Mouse (Mus musculus) left cerebral cortex, postnatal 36 days (tissue): ENCODE data around the gene Hmgcr. TPM values are rescaled to one million over a fixed set of nuclear protein-coding genes. Genes with fewer than 3 reads are reported as not detected.
A peak's percentile ranks its signal among the peaks of the same experiment; 100 is the strongest.

Experiments
- DNase-seq, 2 experiments: peaks; one replicate each; pipeline ENCODE4 v3.0.0; 2021 to 2022; ENCODE audit warnings: low spot score in 2 of 2, mixed read lengths in 1 of 2
- intact Hi-C: fragments of 180-260 bp; cut with DNase I; formaldehyde crosslinking; loops from one replicate; pipeline ENCODE4 v1.15.1; 2025
- total RNA-seq, 2 experiments: library from RNA; stranded (reverse); gene quantifications; 2 replicates each; pipeline ENCODE4 v1.2.3; 2021

The Hmgcr gene
- total RNA-seq, result 100 to 1,000 TPM; 137 to 160 TPM

DNA sequence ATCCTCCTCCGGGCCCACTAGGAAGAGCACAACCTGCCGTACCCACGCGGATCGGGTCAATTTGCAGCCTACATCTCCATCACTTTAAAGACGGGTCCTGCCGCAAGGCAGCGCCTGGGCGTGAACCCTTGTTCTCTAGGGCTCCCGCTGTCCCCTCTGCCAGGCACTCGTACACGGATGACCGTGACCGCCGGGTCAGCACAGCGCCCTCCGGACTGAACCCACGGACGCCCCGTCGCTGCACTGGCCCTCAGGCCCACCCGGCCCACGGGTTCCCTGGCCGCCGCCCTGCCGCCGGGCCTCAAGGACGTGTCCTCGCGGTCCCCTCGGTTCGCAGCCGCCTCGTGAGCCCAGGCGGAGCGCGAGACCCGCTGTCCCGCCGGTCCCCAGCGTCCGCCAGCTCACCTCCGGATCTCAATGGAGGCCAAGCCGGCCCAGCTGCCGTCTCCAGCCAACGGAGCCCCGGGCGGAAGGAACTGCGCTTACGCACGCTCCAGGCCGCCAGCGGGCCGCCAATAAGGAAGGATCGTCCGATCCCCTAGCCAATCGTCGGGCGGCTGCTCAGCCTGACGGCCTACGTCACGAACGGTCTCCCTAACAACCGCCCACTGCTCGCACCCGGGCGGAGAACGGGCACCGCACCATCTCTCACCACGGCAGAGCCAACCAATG is at the start of gene Hmgcr:
Hmgcr (minus strand) TSS at position 531 of the 672 bp plus-strand sequence.
- intact Hi-C loops, result no loop called here
- peak; percentile 99 for DNase-seq

DNA sequence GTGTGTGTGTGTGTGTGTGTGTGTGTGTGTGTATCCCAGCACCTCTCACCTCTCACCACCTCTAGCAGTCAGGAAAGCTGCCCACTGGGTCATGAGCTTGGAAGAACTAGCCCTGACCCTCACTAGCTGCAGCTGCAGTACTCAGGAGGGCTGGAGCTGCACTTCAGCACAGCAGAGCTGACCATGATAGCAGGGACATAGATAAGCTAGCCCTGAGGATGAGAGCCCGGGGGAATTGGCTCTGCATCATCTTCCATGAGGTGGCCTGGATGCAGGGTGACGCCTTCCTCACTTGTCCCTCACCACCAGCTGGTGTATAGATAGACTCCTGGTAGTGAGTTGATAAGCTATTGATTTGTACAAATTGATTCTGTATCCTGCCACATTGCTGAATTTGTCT is 49.3 kb upstream of the Hmgcr start:
- intact Hi-C loops, result no loop called here
- DNase-seq, result no peak

DNA sequence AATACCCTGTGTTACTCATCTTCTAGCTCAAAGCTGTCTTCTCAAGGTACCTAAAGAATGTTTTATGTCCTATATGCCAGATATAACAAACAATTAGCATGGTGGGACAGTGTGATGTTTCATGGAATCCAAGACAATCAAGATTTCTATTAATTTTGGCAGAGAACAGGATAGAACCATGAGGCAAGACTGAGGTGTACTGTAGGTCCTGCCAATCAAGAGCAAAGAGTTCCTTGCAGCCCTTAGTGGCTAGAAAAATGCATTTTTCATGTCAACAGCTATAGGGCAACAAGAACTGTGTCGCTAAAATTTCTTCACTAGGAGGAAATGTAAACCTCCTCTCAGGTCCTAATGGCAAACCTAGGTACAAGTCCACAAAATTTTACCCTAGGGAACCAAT is 47.1 kb upstream of the Hmgcr start:
- DNase-seq, result no peak
- intact Hi-C loops, result no loop called here

DNA sequence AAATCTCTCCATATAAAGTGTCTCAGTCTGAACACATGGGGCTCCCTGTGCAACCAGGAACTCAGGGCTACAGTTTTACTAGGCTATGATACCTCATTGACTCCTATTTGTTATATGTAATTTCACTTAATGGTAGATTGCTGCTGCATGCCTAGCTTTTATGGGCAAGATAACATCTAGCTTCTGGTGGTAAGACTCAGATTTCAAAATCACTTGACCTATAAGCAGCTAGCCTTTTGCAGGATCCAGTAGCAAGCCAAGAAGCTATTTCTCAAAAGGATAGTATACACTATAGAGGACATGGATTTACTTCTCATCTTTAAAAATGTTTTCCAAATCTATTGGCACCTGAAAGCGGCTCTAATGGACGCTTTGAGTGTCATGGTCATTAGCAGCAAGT is 45.6 kb upstream of the Hmgcr start:
- intact Hi-C loops, result no loop called here
- no peak for DNase-seq

DNA sequence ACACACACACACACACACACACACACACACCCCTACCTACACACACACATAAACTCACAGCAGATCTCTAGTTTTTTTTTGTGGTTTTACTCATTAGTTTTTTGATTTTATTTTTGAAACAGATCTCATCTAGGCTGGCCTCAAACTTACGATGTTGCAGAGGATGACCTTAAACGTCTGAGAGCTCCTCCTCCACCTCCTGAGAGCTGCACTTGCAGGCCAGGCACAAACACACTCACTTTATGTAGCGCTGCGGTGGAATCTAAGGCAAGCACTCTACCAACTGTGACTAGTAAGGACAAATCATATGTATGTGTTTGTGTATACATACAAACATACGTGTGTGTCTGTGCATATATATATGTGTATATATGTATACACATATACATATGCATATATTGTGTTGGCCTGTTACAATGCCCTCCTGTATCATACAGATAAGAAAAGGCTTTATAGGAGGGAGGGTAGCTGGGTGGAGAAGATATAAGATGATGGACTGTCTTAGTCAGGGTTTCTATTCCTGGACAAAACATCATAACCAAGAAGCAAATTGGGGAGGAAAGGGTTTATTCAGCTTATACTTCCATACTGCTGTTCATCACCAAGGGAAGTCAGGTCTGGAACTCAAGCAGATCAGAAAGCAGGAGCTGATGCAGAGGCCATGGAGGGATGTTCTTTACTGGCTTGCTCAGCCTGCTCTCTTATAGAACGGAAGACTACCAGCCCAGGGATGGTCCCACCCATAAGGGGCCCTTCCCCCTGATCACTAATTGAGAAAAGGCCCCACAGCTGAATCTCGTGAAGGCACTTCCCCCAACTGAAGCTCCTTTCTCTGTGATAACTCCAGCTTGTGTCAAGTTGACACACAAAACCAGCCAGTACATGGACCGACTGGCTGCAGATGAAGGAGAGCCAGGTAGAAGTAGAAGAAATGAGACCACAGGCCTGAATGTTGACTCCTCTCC is 38.8 kb upstream of the Hmgcr start:
- intact Hi-C loops, result no loop called here
- no peak for DNase-seq

DNA sequence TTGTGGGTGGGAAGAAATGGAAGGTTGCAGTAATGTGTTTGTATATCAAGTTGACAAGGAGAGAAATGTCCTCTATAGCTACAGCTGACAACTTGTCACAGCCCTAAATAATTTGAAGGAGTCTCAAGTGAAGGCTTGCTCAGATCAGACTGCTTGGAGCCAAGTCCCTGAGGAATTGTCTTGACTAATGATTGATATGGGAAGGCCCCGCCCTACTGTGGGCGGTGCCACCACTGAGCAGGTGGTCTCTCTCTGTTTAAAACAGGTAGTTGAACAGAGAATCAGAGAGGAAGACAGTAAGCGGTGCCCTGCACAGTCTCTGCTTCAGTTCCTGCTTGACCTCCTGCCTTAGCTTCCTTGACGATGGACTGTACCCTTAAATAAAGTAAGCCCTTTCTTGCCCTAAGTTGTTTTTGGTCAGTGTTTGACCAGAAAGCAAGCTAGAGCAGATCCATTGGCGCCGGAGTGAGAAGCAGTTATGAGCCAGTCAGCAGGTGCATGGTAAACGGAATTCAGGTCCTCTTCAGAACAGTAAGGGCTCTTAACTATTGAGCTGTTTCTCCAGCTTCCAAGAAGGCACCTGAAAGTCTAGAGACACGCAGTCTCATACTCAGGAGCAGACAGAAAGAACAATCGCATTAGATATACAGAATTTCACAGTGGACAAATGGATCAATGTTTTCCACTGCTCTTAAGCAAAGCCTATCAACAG is 32.0 kb upstream of the Hmgcr start:
- intact Hi-C loops, result no loop called here
- DNase-seq, result no peak

DNA sequence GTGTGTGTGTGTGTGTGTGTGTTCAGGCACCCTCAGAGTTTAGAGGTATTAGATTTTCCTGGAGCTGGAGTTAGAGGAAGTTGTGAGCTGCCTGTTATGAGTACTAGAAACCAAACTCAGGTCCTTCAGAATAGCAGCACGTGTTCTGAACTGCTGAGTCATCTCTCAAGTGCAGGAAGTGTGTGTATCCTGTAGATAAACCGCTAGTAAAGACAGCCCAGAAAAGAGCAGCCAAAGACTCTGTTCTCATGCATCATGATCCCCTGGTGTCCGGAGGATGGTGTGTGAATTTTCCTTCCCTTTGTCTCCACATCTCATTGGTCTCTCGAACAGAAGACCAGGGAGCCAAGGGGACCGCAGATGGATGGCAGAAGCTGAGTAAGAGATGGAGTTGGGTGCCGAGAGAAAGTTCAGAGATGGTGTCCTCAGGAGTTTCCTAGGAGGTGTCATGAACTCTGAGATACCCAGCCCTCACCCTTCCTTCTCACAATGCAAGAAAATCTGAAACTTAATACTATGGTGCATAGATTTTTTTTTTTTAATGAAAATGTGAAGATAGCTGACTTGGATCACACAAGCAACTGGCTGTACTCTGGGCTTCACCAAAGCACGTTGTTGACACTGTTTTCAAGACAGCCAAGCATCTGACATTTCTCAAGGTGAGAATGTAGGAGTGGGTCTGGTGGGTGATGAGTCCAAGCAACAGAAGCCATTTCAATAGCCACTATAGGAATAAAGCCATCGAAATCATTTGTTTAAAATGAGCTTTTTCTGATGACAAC is 27.3 kb upstream of the Hmgcr start:
- intact Hi-C loops, result no loop called here
- no peak for DNase-seq

DNA sequence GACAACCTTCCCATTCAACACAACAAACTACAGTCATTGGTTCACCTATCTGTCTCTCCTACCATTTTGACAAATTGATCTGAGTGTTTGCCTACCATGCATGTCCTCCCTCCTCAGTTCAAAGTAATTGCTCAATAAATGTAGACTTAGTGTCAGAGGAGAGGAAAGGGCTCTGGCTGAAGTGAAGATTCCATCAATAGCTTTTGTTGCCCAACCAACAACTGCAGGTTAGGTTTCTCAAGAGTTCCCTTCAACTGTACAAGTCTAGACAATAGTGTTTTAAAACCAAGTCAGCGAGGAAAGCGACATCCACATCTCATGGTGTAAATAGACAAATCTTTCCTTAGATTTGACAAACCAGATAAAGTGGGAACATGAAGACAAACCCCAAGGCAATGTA is 24.7 kb upstream of the Hmgcr start:
- intact Hi-C loops, result no loop called here
- no peak for DNase-seq

DNA sequence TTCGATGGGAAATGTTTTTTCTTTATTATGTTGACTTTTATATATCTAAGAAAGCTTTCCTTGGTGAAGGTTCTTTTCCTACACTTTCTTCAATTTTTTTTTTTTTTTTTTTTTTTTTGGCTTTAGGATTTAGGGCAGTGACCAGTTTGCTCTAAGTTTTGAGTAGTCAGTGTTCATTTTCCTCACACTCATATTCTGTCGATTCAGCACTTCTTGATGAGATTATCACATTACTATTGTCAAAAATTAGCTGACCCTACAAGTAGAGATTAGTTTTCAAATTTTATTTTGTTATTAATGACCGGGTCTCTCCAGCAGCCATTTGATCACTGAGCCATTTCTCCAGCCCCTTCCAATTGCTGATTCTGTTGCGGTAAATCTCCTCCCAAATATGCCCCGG is 19.2 kb upstream of the Hmgcr start:
- intact Hi-C loops, result no loop called here
- DNase-seq, result no peak

DNA sequence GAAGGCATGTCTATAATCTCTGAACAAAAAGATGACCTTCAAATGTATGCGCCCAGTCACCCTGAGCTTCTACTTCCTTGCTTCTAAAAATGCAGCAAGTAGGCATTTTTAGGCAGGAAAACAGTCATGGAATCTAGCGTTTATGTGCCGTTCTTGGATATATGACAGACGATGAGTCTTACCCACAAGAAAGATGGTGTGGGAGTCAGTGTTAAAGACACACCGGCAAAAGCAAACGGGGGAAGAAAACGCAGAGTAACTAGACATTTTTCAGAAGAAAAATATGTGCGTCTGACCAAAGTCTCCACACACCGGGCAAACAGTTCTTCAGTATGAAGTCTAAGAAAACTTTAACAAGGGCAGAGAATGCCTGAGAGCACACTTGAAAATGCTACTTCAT is 16.5 kb upstream of the Hmgcr start:
- intact Hi-C loops, result no loop called here
- peak; percentile 11 to 27 for DNase-seq

DNA sequence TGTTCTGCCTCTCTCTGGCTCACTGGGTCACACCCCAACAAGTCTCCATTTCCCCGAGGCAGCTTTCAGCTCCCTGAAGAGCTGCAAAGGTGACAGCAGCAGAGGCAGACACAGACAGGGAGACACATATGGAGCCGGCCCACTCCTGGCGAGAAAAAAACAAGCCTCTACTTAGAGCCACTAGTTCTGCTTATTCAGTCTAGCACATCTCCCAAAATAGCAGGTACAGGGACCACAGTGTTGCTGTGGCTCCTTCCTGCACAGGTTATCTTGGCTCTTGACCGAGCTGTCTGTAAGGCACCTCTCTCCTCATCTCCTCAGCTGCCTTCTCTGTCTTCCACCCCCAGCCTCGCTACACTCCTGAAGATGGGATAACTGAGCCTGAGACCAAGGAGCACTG is 14.0 kb upstream of the Hmgcr start:
- DNase-seq, result peak; percentile 43 to 54
- intact Hi-C loops, result no loop called here

DNA sequence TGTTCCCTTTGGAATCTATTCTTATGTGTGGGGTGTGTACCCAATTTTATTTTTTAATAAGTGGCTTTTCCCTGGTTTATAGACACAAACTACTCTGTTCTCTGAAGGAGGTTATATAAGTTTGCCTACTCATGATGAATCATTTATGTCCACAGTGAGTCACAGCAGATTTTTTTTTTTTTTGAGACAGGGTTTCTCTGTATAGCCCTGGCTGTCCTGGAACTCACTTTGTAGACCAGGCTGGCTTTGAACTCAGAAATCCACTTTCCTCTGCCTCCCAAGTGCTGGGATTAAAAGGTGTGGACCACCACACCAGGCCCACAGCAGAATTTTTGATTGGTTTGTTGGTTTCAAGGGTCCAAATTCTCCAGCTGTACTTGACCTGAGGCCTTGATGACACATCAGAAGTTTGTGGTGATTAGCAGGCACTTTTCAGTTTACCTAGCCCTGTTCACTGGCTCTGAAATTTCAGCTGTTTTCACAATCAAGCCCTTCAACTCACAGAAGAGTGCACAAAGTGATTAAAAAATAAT is 10.4 kb upstream of the Hmgcr start:
- intact Hi-C loops, result no loop called here
- no peak for DNase-seq

DNA sequence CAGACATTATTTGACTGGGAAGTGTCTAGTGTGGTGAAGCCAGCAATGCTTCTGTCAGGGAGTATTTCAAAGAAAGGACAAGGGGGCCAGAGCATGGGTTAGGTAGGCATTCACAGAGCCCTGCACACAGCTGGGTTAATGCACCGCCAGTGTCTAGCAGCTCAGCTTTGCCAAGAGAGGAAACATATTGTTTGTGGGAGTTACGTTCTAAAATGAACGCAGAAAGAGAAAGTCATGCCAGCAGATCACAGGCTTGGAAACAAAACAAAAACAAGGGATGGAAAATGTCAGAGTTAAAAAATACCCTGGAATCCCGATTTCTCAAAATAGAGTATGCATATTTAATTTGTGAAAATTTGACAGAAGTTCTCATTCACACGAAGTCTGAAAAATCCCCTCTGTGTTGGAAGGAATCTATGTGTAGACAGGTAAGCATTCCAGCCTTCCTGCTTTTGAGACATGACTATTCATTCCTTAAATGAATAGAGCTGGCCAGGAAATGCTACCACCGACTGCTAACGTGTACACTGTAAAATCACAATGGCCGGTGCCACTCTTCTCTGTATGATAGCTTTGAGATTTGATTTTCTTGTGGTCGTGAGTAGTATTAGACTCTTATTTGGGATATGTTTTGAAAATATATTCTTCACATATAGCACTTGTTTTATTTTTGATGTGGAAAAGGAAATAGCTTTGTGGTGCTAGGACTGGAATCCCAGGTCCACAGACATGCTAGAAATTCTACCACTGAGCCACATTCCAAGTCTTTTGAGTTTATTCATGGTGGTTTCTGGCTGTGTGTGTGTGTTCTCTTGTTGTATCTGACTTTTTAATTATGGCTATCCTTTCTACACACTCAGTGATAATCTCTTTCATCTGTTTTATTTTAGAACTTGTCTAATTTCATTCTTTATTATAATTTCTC is 9.7 kb upstream of the Hmgcr start:
- intact Hi-C loops, result no loop called here
- peak; percentile 45 for DNase-seq

DNA sequence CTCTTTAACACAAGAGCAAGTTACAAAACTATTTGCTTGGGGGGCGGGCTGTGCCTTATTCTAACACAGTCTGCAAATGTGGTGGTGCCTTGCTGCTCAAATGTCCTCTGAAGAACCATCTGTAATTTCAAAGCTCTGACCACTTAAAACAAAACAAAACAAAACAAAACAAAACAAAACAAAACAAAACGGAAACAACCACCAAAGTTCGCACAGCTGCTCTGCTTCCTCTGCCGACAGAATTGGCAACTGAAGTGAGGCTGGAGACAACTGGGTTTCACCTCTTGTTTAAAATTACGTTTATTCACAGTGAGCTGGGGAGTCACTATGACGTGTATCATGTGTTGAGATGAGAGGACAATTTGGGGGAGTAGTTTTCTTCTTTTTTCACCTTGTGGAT is 7.9 kb upstream of the Hmgcr start:
- intact Hi-C loops, result no loop called here
- DNase-seq, result no peak

DNA sequence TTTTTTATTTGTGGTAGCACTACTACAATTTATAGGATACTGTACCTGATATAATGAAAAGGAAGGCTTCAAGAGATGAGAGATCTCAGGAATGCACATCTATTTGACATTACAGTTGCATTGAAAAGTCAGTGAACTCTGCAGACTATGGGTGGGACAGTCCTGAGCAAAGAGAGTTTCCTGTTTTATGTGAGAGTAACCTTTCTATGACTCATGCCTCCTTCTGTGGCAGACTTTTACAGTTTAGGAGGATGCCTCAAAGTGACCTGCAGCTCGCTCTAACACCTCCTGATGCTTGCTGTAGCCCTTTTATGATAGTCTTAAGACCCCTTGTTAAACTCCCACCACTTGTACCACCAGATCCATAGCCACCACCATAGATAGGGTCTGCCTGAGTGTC is 6.3 kb upstream of the Hmgcr start:
- no peak for DNase-seq
- intact Hi-C loops, result no loop called here

DNA sequence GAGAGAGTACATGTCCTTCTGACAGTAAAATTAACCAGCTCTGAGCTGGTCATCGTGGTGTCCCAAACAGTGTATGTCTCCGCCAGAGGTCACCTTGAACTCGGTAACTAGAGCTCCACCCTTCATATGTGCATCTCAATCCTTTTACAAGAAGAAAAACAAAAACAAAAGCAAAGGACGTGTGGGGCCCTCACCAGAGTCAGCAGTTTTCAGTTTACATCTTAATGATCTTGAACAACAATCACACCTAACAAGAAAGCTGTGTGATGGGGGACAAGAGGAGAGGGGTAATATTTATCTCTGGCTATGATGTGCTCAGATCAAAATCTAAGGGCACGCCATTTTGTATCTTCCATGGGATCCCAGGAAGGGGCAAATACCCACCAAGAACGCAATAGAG is 5.0 kb upstream of the Hmgcr start:
- intact Hi-C loops, result no loop called here
- no peak for DNase-seq

DNA sequence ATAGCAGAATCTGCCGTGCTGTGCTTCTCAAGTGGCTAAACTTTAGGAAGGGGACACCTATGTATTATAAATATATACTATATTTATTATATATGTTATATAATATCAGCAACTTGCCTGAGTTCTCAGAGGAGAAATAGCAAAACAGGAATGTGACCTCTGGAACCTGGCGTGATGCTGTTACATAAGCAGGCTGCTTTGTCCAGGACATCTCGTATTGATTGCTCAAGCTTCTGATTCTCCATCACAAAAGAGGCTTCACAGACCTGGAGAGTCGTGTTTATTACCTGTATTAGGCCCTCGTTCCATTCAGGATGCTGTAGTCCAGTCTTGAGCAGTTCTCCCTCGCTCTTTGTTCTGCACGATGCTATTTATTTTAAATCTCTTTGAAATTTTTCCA is 3.1 kb upstream of the Hmgcr start:
- intact Hi-C loops, result no loop called here
- DNase-seq, result no peak

DNA sequence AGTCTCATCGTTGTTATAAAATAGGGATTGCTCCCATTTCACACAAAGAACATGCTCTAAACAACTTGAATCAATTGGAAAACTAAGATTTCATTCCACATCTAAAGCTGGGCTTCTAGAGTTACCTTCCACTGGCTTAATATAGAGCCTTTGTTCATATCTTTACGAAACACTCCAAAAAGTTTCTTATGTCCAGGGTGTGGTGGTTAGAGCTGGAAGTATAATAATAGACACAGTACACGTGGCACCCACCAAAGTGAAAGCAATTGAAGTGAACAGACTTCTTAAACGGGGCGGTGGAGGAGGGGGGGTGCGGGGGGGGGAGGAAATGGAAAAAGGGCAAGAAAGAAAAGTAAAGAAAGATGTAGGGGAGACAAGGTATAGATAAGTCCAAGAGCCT is 1.5 kb upstream of the Hmgcr start:
- intact Hi-C loops, result no loop called here
- DNase-seq, result no peak

DNA sequence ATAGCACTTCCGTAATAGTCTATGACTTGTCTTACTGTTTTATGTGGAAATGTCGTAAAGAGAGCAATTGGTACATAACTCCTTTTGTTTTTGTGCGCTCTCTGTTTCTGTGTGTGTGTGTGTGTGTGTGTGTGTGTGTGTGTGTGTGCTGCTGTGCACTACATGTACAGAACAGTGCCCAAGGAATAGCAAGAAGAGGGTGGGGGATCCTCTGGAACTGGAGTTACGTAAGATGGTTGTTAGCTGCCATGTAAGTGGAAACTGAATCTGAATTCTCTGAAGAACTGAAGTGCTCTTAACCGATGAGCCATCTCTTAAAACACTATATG is 1.1 kb upstream of the Hmgcr start:
- DNase-seq, result no peak
- intact Hi-C loops, result no loop called here
